Mouse (Mus musculus): ENCODE results near the gene Gm42372. TPM values are rescaled to one million over a fixed set of nuclear protein-coding genes. Genes with fewer than 3 reads are reported as not detected.

Gene Gm42372
- polyA plus RNA-seq, 1 experiment from 2014 or later: 1.3 TPM

- H3K36me3 ChIP-seq: no peaks in the 10 kb centered on the region
- H3K9me3 ChIP-seq (replicated peaks): 0 out of 2 replicates have a peak, but pooled peaks cover 3% of the 10 kb centered on the region
- no peak for DNase-seq (ENCODE audit: low spot score)
- H3K27ac ChIP-seq (replicated peaks): no peak overlapping the region
- H3K4me1 ChIP-seq: peaks cover 23% of the 10 kb centered on the region
- 65% methylated on average over 8 of the region's 8 CpGs for WGBS
- no peak overlapping the region for H3K4me3 ChIP-seq
- H3K27me3 ChIP-seq (ENCODE audit: low read depth, poor library complexity, severe bottlenecking): no peaks in the 10 kb centered on the region
Observed at GRCm38 (mm10) chr7:16976298-16976697, 6.6 kb upstream of the Gm42372 start.

GRCm38 (mm10) chr7:16978173-16978572 lies 4.7 kb upstream of the Gm42372 start:
- Histone ChIP-seq H3K27ac (replicated peaks) (no peak overlapping the region), H3K4me3 (no peak overlapping the region), H3K36me3 (no peaks in the 10 kb centered on the region), H3K27me3 (ENCODE audit: low read depth, poor library complexity, severe bottlenecking) (no peaks in the 10 kb centered on the region), H3K4me1 (peaks cover 34% of the 10 kb centered on the region), H3K9me3 (replicated peaks) (0 out of 2 replicates have a peak, but pooled peaks cover 3% of the 10 kb centered on the region)
- DNase-seq (ENCODE audit: low spot score): no peak
- WGBS: 76% methylated on average over 6 of the region's 6 CpGs

GRCm38 (mm10) chr7:16978593-16978992 lies 4.3 kb upstream of the Gm42372 start:
- DNase-seq (ENCODE audit: low spot score): no peak
- peaks cover 38% of the 10 kb centered on the region for H3K4me1 ChIP-seq
- WGBS: 90% methylated on average over 3 of the region's 3 CpGs

GRCm38 (mm10) chr7:16980348-16980747 lies 2.5 kb upstream of the Gm42372 start:
- Histone ChIP-seq H3K27ac (replicated peaks) (peak overlapping the region; percentile 86), H3K27me3 (ENCODE audit: low read depth, poor library complexity, severe bottlenecking) (no peaks in the 10 kb centered on the region), H3K4me3 (peak overlapping the region; percentile 42), H3K9me3 (replicated peaks) (0 out of 2 replicates have a peak, but pooled peaks cover 3% of the 10 kb centered on the region), H3K4me1 (peaks cover 48% of the 10 kb centered on the region), H3K36me3 (peaks cover 3% of the 10 kb centered on the region)
- 15% methylated on average over 12 of the region's 12 CpGs for whole genome bisulfite sequencing
- DNase-seq (ENCODE audit: low spot score): peak; percentile 47

More at GRCm38 (mm10) chr7:16978593-16978992, 4.3 kb upstream of the Gm42372 start:
- no peak overlapping the region for H3K27ac ChIP-seq (replicated peaks)
- no peak overlapping the region for H3K4me3 ChIP-seq
- no peaks in the 10 kb centered on the region for H3K36me3 ChIP-seq
- 0 out of 2 replicates have a peak, but pooled peaks cover 3% of the 10 kb centered on the region for H3K9me3 ChIP-seq (replicated peaks)
- no peaks in the 10 kb centered on the region for H3K27me3 ChIP-seq (ENCODE audit: low read depth, poor library complexity, severe bottlenecking)

- Histone ChIP-seq H3K4me3 (no peak overlapping the region), H3K27me3 (ENCODE audit: low read depth, poor library complexity, severe bottlenecking) (no peaks in the 10 kb centered on the region), H3K27ac (replicated peaks) (peak overlapping the region; percentile 60; the same call in 1 of the 2 replicates), H3K4me1 (peaks cover 60% of the 10 kb centered on the region), H3K36me3 (peaks cover 9% of the 10 kb centered on the region), H3K9me3 (replicated peaks) (peaks cover 4% of the 10 kb centered on the region; the same call in 1 of the 2 replicates)
- WGBS: 77% methylated on average over 7 of the region's 7 CpGs
- DNase-seq (ENCODE audit: low spot score): no peak
Observed at GRCm38 (mm10) chr7:16987541-16988149, 4.8 kb downstream of the Gm42372 start.

- no peak for DNase-seq (ENCODE audit: low spot score)
- H3K4me1 ChIP-seq: peaks cover 56% of the 10 kb centered on the region
- no peak overlapping the region for H3K27ac ChIP-seq (replicated peaks)
Observed at GRCm38 (mm10) chr7:16988405-16988804, 5.5 kb downstream of the Gm42372 start.

GRCm38 (mm10) chr7:16990006-16990744 lies 7.3 kb downstream of the Gm42372 start:
- Histone ChIP-seq H3K4me1 (peaks cover 63% of the 10 kb centered on the region), H3K36me3 (peaks cover 10% of the 10 kb centered on the region), H3K4me3 (0 out of 2 replicates have a peak overlapping the region, but pooled peaks have one; percentile 18), H3K9me3 (replicated peaks) (peaks cover 5% of the 10 kb centered on the region; the same call in 1 of the 2 replicates), H3K27ac (replicated peaks) (peak overlapping the region; percentile 87), H3K27me3 (ENCODE audit: low read depth, poor library complexity, severe bottlenecking) (no peaks in the 10 kb centered on the region)
- WGBS: 31% methylated on average over 15 of the region's 15 CpGs
- DNase-seq (ENCODE audit: low spot score): peak; percentile 37

More at GRCm38 (mm10) chr7:16988405-16988804, 5.5 kb downstream of the Gm42372 start:
- 71% methylated on average over 3 of the region's 3 CpGs for WGBS
- Histone ChIP-seq H3K27me3 (ENCODE audit: low read depth, poor library complexity, severe bottlenecking) (no peaks in the 10 kb centered on the region), H3K36me3 (peaks cover 9% of the 10 kb centered on the region), H3K4me3 (no peak overlapping the region), H3K9me3 (replicated peaks) (peaks cover 4% of the 10 kb centered on the region; the same call in 1 of the 2 replicates)

- Histone ChIP-seq H3K27ac (replicated peaks) (peak overlapping the region; percentile 87), H3K9me3 (replicated peaks) (peaks cover 7% of the 10 kb centered on the region; the same call in 1 of the 2 replicates), H3K4me1 (peaks cover 75% of the 10 kb centered on the region), H3K4me3 (peak overlapping the region; percentile 35), H3K36me3 (peaks cover 20% of the 10 kb centered on the region), H3K27me3 (ENCODE audit: low read depth, poor library complexity, severe bottlenecking) (no peaks in the 10 kb centered on the region)
- DNase-seq (ENCODE audit: low spot score): peak; percentile 85
- 60% methylated on average over 18 of the region's 18 CpGs for WGBS
Observed at GRCm38 (mm10) chr7:16991681-16992450, 9.0 kb downstream of the Gm42372 start.

GRCm38 (mm10) chr7:16992451-16992807 lies 9.5 kb downstream of the Gm42372 start, which contains the start of gene Ccdc8:
Gene Ccdc8, plus strand, starts transcription at chr7:16992708.
- Histone ChIP-seq H3K4me1 (peaks cover 76% of the 10 kb centered on the region), H3K27me3 (ENCODE audit: low read depth, poor library complexity, severe bottlenecking) (no peaks in the 10 kb centered on the region), H3K36me3 (peaks cover 25% of the 10 kb centered on the region), H3K27ac (replicated peaks) (peak within 1 kb of the TSS; percentile 94), H3K9me3 (replicated peaks) (peaks cover 7% of the 10 kb centered on the region; the same call in 1 of the 2 replicates), H3K4me3 (peak within 1 kb of the TSS; percentile 72)
- 95% methylated on average over 5 of the region's 5 CpGs for WGBS
- DNase-seq (ENCODE audit: low spot score): no peak

GRCm38 (mm10) chr7:16993651-16994399 lies 10.9 kb downstream of the Gm42372 start:
- WGBS: under 1% methylated on average over 27 of the region's 27 CpGs
- Histone ChIP-seq H3K9me3 (replicated peaks) (peaks cover 7% of the 10 kb centered on the region; the same call in 1 of the 2 replicates), H3K4me1 (peaks cover 79% of the 10 kb centered on the region), H3K36me3 (peaks cover 39% of the 10 kb centered on the region), H3K27me3 (ENCODE audit: low read depth, poor library complexity, severe bottlenecking) (no peaks in the 10 kb centered on the region), H3K27ac (replicated peaks) (peak overlapping the region; percentile 94), H3K4me3 (peak overlapping the region; percentile 72)
- peak; percentile 85 for DNase-seq (ENCODE audit: low spot score)

GRCm38 (mm10) chr7:16994400-16994799 lies 11.5 kb downstream of the Gm42372 start:
- Histone ChIP-seq H3K36me3 (peaks cover 43% of the 10 kb centered on the region), H3K9me3 (replicated peaks) (peaks cover 7% of the 10 kb centered on the region; the same call in 1 of the 2 replicates), H3K4me3 (peak overlapping the region; percentile 72), H3K4me1 (peaks cover 80% of the 10 kb centered on the region), H3K27me3 (ENCODE audit: low read depth, poor library complexity, severe bottlenecking) (no peaks in the 10 kb centered on the region), H3K27ac (replicated peaks) (peak overlapping the region; percentile 94)
- WGBS: 9% methylated on average over 20 of the region's 20 CpGs
- peak; percentile 31 for DNase-seq (ENCODE audit: low spot score)

Measured in midbrain, embryonic 10.5 days (tissue).